Mouse (Mus musculus): ENCODE measurements around the gene Catsper4.

Gene Catsper4

GRCm38 (mm10) chr4:134250116-134250929, 23.1 kb upstream of the Catsper4 start:
- DNase-seq (ENCODE audit: low spot score), result no peak

DNA sequence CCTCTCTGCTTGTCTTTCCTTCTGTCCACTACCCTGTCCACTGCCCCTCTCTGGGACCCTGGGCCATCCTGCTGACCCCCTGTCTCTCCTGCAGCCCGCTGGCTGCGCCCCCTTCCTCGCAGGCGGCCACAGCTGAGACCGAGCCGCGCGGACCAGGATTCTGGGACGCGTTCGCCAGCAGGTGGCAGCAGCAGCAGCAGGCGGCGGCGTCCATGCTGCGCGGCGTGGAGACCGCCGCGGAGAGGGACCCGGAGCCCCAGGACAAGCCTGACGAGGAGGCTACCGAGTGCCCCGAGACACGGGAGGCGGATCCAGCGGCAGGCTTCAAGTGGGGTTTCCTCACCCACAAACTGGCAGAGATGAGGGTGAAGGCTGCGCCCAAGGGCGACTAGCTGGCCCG, 22.5 kb upstream of the Catsper4 start:
- DNase-seq (ENCODE audit: low spot score), result peak; percentile 75

DNA sequence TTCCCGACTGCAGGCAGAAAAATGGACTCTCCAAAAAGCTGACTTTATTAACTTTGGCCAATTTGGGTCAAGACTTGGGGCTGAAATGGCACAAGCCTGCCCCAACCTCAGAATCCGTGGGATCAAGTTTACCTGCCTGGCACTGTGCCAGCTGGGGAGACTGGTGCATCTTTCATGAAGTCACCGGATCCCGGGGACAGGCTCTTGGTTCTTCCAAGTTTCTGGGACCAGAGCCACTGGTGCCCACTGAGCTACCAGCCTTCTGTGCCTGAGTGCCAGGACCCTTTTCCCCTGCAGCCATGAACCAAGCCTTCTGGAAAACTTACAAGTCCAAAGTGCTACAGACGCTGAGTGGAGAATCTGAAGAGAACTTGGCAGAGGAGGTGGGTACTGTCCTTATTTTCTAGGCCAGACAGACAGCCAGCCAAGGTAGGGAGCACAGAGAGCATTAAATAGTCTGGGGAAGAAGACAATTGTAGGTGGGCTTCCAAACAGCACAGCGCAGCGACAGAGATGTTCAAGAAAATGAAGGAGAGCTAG, 19.6 kb upstream of the Catsper4 start, which contains the start of gene Gm30191:
Gm30191 (plus strand) TSS at position 217 of the 540 bp plus-strand sequence.
- DNase-seq (ENCODE audit: low spot score), result no peak

DNA sequence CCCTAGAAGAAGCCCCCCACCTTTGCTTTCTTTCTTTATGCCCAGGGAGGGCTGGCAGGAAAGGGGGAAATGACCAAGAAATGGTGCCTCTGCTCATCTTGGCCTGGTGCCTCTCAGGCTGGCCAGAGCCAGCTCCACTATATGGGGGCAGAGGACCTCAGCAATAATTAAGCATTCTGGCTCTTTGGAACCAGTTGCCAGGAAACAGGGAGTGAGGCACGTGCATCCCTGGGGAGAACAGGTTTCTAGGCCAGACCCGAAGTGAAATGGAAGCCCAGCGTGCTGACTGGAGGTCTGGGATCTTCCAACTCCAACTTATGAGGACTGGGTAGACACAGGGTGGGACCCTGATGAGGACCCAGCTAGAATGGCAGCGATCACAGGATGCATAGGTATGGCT, 19.1 kb upstream of the Catsper4 start:
- DNase-seq (ENCODE audit: low spot score), result no peak

DNA sequence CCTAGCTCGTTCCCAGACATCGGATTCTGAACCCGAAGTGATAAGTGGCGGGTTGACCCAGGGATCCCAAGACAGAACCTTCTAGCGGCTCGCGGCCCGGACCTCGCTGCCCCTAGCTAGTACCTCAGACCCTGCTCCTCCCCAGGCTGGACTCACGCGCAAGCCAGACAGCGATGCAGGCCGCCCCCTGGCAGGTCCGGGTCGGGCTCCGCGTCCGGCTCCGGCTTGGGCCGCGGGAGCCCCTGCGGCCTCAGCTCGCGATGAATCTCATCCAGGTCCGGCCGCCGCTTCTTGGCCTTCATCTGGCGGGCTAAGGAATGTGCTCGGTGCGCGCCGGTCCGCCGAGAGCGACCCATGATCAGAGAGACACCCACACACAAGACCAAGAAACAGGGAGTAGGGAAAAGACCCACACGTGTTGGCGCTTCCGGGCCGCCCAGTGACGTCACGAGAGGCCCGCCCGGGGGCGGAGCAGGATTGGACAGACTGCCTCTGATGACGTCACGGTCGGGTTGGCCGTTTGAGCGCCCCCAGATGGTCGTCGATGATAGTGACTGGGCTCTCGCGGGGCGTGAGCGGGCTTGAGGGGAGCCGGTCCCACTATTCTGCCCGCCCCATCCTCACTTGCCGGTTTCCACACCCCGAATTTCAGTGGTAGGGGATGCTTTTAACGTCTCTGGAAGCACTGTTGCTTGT, 18.1 kb upstream of the Catsper4 start, which contains the start of gene Zfp593:
Zfp593 (minus strand) TSS at position 445 of the 696 bp plus-strand sequence.
- peak; percentile 94 for DNase-seq (ENCODE audit: low spot score)

GRCm38 (mm10) chr4:134243516-134244250, 16.5 kb upstream of the Catsper4 start, which contains the start of gene E130218I03Rik:
Gene E130218I03Rik, plus strand, starts transcription at chr4:134243662.
- no peak for DNase-seq (ENCODE audit: low spot score)

GRCm38 (mm10) chr4:134238686-134239085, 11.5 kb upstream of the Catsper4 start:
- DNase-seq (ENCODE audit: low spot score), result no peak

- DNase-seq (ENCODE audit: low spot score), result peak; percentile 81
Observed at GRCm38 (mm10) chr4:134238279-134238651, 11.1 kb upstream of the Catsper4 start, which contains the start of gene Cnksr1. Gene Cnksr1, minus strand, starts transcription at chr4:134238399.

GRCm38 (mm10) chr4:134237582-134238278, 10.5 kb upstream of the Catsper4 start:
- no peak for DNase-seq (ENCODE audit: low spot score)

DNA sequence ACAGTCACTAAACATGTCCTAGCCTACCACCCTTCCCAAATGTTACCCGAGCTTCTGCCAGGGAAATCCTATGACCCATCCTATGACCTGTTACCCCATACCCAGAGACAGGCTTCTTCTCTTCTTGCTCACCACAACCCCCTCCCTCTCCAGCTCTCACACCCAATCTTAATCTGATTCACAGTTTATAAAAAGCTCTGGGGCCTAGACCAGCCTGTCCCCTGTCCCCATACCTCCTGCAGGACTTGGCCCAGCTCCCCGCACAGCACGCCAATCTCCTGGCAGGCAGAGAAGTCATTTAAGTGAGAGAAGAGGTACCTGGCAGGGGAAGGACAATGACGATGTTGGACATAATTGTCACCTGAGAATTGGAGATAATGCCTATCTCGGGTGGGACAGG, 7.7 kb upstream of the Catsper4 start:
- DNase-seq (ENCODE audit: low spot score), result no peak

- no peak for DNase-seq (ENCODE audit: low spot score)
Observed at GRCm38 (mm10) chr4:134230431-134230830, 3.2 kb upstream of the Catsper4 start.

DNA sequence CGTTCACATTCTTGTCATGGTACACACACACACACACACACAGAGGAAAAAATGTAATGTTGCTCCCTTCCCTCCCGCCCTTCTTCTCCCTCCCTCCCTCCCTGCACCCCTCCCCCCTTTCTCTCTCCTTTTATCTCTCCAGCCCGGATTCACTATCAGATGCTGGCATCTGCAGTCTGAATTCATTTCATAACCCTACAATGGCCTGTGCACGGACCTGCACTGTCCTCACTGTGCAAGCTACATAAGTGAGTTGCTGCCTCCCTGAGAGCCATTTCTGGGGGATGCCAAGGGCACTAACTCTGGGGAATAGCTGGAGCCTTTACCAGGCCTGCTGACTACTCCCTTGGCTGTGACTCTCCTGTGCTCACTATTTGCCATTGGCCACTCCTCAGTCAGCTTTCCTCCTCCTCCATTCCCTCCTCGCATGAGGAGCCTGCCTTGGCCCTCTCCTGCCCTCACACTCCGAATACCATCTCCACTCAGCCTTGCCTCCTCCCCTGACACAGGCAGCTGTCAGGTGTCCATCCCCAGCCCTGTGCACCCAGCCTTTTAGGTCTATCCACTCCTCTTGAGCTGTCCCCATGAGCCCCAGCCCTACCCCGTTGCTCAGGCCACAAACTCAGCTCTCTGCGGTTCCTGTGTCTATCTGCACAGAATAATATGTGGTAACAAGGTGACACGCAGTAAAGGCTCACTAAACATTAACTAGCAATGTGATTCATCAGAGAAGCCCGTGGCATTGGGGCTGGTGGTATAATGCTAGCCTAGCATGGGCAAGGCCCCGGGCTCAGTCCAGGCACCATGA, 4.2 kb downstream of the Catsper4 start:
- no peak for DNase-seq (ENCODE audit: low spot score)

DNA sequence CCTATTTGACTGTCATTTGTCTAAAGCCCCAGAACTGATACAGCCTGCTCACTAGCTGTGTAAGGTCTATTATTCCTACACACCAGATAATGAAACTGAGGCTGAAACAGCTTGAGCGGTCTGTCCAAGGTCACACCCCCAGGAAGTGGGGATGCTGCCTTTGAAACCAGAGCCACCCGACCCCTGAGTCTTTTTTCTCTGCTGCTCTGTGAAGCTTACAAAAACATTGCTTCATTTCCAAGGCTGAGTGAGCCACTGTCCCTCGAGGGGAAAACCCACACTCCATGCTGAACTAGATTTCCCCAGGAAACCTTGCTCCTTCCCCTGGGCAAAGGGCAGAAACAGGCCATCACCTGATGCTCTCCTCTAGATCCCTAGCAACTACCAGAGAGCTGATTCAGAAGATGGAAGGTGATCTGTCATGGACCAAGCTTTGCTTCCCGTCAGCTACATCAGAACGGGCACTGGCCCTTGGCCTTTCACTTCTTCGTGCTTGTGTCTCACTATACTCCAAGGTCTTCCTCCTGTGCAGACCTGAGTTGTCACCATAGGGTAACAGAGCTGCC, 20.6 kb downstream of the Catsper4 start:
- no peak for DNase-seq (ENCODE audit: low spot score)

DNA sequence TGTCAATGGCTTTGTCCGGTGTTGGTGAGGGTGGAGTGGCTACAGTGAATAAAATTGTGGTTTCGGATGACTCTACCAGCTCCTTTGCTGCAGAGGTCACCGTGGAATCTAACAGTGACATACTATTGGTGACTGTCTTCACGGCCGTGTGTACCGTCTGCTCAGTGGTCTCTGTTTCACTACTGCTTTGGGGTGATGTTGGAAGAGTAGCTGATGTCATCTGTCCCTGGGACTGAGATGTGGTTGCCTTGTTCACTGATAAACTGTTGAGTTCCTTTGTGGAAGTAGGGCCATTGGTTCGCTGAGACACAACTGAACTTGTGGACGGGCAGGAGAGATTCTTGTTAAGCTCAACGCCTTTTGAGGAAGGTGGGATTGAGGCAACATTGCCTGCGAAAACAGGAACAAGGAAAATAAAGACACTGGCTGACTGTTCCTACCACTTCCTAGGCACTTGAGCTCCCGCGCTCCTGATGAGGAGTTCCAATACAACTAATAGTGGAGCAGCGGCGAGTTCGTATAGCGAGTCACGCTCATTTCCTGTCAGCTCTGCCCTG, 23.8 kb downstream of the Catsper4 start:
- DNase-seq (ENCODE audit: low spot score), result no peak

GRCm38 (mm10) chr4:134202904-134203303, 24.3 kb downstream of the Catsper4 start, which contains the start of gene Gm7534:
Gene Gm7534, minus strand, starts transcription at chr4:134203004.
- DNase-seq (ENCODE audit: low spot score), result no peak

DNA sequence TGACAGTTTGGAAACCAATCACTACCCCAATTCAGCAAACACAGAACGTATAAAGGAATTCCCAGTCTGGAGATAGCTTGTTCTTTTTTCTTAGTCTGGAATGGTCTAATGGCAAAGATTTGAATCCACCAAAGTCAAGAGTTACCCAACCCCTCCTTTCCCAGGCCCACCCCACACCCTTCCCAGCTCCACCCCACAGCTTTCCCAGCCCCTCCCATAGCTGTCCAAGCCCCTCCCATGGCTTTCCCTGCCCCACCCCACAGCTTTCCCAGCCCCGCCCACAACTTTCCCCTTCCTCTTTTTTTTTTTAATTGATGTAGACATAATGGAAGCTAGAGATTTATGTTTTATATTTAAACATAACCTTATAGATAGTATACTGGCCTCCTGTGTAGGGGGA, 27.8 kb downstream of the Catsper4 start:
- no peak for DNase-seq (ENCODE audit: low spot score)

DNA sequence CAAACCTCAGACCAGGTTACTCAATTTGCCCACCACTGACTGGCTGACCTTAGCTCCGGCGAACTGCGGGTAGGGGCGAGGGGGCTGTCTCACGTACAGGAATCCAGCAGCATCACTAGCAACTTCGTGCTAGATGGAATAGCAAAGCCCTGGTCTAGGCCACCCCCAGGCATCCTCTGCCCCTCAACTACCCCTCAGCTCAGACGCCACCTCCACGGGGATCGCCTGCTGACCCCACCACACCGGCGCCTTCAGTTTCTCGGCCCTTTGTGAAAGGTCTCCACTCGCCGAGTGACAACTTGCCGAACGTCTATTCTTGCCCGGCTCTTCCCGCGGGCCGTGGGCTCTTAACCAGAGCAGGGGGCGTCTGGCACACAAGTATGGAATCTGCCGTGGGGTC, 40.9 kb downstream of the Catsper4 start:
- no peak for DNase-seq (ENCODE audit: low spot score)

DNA sequence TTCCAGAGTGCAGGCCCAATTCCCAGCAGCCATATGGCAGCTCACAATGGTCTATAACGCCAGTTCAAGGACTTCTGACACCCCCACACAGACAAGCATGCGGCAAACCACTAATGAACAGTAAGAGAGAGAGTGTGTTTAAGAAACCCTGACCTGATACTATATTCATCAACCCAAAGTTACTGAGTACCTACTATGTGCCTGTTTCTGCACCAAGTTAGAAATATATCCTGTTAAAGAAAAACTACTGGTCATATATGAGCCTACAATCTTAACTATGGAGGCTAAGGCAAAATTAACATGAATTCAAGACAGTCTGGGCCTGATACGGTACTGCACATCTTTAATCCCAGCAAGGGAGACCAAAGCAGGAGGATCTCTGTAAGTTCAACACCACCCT, 41.6 kb downstream of the Catsper4 start:
- no peak for DNase-seq (ENCODE audit: low spot score)

GRCm38 (mm10) chr4:134183711-134184110, 43.5 kb downstream of the Catsper4 start:
- DNase-seq (ENCODE audit: low spot score), result no peak

- no peak for DNase-seq (ENCODE audit: low spot score)
Observed at GRCm38 (mm10) chr4:134181825-134182224, 45.4 kb downstream of the Catsper4 start.

All from ovary, postnatal 36 days (tissue).